In genomic region chr10:21295759-21296621, GRCm38 (mm10) we compare ENCODE assay signal across 8 mouse cellular contexts. TPM values are rescaled to one million over a fixed set of nuclear protein-coding genes. Genes with fewer than 3 reads are reported as not detected.
DNase-seq lines count a peak whose midpoint lies in the region; ATAC-seq lines count a peak whose summit lies in the region.

Gene Hbs1l (plus strand): TSS chr10:21295979.

- intact Hi-C loops in gastrocnemius, postnatal 14 days (cut with DNase I; ENCODE audit: low total_unique reads) = no loop called here
- intact Hi-C loops in left cerebral cortex, postnatal 10 days (cut with DNase I) = no loop called here

- peak; percentile 90 for ATAC-seq in inflammation-experienced regulatory T-cells, adult 6 months
- ATAC-seq in megakaryocyte-erythroid progenitor cell, adult 5-6 weeks (replicated peaks; ENCODE audit: low FRiP score, low TSS enrichment, poor library complexity, severe bottlenecking) = peak; percentile 93

- DNase-seq in adrenal gland, adult (ENCODE audit: inconsistent age in 2 of 2, low spot score in 1 of 2) = peak; percentile 95 to 96
- peak; percentile 91 for DNase-seq in embryo, embryonic 10.5 days (ENCODE audit: low spot score)
- peak; percentile 93 for DNase-seq in gastrocnemius, postnatal 14 days
- peak; percentile 91 to 96 for DNase-seq in left cerebral cortex, postnatal 10 days (ENCODE audit: extremely low spot score in 1 of 2, low spot score in 2 of 2)
- DNase-seq in right cerebral cortex, postnatal 25 days = peak; percentile 93
- DNase-seq in urinary bladder, postnatal 4 days (ENCODE audit: low spot score in 2 of 2) = peak; percentile 88 to 92

RNA-seq across cellular contexts. Expression of gene Hbs1l, which starts in this region (rescaled TPM):
- 10 to 100 TPM; 52.2 to 53.5 TPM for total RNA-seq in gastrocnemius, postnatal 14 days (2021)
- polyA plus RNA-seq in inflammation-experienced regulatory T-cells, adult 6 months (2017; shearing (Covaris generic)) = 100 to 1,000 TPM; 127 to 133 (median 133) TPM
- 10 to 100 TPM; 86.4 to 87.6 TPM for total RNA-seq in left cerebral cortex, postnatal 10 days (2021)
- 81.6 and 95.5 TPM in 2 replicates for total RNA-seq in megakaryocyte-erythroid progenitor cell, adult 5-6 weeks (2014; fragmentation: Nextera tagmentation)
- 106 and 108 TPM in 2 replicates for total RNA-seq in megakaryocyte-erythroid progenitor cell, adult 5-6 weeks (2017)

Comparison
In these comparisons a context has a peak if more than half of its experiments do, and no peak if none do; other contexts are left out.
1. Peak in every context shown above with its lines: DNase-seq and ATAC-seq.